Mouse (Mus musculus) left cerebral cortex, postnatal 36 days (tissue): ENCODE measurements at regions not wholly inside any gene's neighbourhood (a gene's known extent, or its start where the extent isn't known, plus 50 kb on each side); places are given as distances from the start of the nearest gene placed in this dataset.
A peak's percentile ranks its signal among the peaks of the same experiment; 100 is the strongest.

ENCODE experiments used
- DNase-seq, 2 experiments: peaks; one replicate each; pipeline ENCODE4 v3.0.0; 2021 to 2022; ENCODE audit warnings: low spot score in 2 of 2, mixed read lengths in 1 of 2
- intact Hi-C: fragments of 180-260 bp; cut with DNase I; formaldehyde crosslinking; loops from one replicate; pipeline ENCODE4 v1.15.1; 2025

GRCm38 (mm10) chr2:21129621-21130020, 75.5 kb downstream of the Enkur start:
- DNase-seq: no peak
- intact Hi-C loops: no loop called here

- no peak for DNase-seq
- intact Hi-C loops: no loop called here
Measured at GRCm38 (mm10) chr2:21126531-21126930, 78.6 kb downstream of the Enkur start.

GRCm38 (mm10) chr2:21122421-21122820, 82.7 kb downstream of the Enkur start:
- intact Hi-C loops: no loop called here
- no peak for DNase-seq

GRCm38 (mm10) chr2:21121663-21122062, 83.5 kb downstream of the Enkur start:
- intact Hi-C loops: no loop called here
- DNase-seq: no peak

GRCm38 (mm10) chr2:21116817-21117216, 88.3 kb downstream of the Enkur start:
- DNase-seq: no peak
- intact Hi-C loops: no loop called here

GRCm38 (mm10) chr2:21111527-21111926, 93.6 kb downstream of the Enkur start:
- intact Hi-C loops: no loop called here

GRCm38 (mm10) chr2:21100248-21100808, 104.8 kb downstream of the Enkur start:
- no peak for DNase-seq
- intact Hi-C loops: no loop called here

More at GRCm38 (mm10) chr2:21111527-21111926, 93.6 kb downstream of the Enkur start:
- DNase-seq: no peak

- peak; percentile 33 to 56 for DNase-seq
- intact Hi-C loops: loop anchor here (1.0 kb wide), 1 partner anchor 54 kb away; no protein-coding TSS in a partner anchor
Measured at GRCm38 (mm10) chr2:21091058-21091971, 113.8 kb downstream of the Enkur start.

- intact Hi-C loops: no loop called here
- no peak for DNase-seq
Measured at GRCm38 (mm10) chr2:21085517-21085916, 116.8 kb upstream of the Arhgap21 start.

GRCm38 (mm10) chr2:21067292-21067850, 98.7 kb upstream of the Arhgap21 start:
- DNase-seq: no peak
- intact Hi-C loops: no loop called here

GRCm38 (mm10) chr2:21060347-21060650, 91.6 kb upstream of the Arhgap21 start:
- intact Hi-C loops: no loop called here
- no peak for DNase-seq

GRCm38 (mm10) chr2:21059618-21060346, 91.1 kb upstream of the Arhgap21 start:
- intact Hi-C loops: no loop called here
- no peak for DNase-seq

- intact Hi-C loops: no loop called here
- no peak for DNase-seq
Measured at GRCm38 (mm10) chr2:21058940-21059339, 90.3 kb upstream of the Arhgap21 start.

- intact Hi-C loops: no loop called here
- no peak for DNase-seq
Measured at GRCm38 (mm10) chr2:21056450-21057210, 87.9 kb upstream of the Arhgap21 start.

- intact Hi-C loops: no loop called here
- no peak for DNase-seq
Measured at GRCm38 (mm10) chr2:21055416-21055815, 86.7 kb upstream of the Arhgap21 start.

GRCm38 (mm10) chr2:21054325-21055082, 85.8 kb upstream of the Arhgap21 start:
- DNase-seq: peak; percentile 21 to 42
- intact Hi-C loops: loop anchor here (1.0 kb wide), 1 partner anchor 133 kb away; no protein-coding TSS in a partner anchor

- intact Hi-C loops: loop anchor here (1.0 kb wide), 1 partner anchor 80 kb away; no protein-coding TSS in a partner anchor
- peak; percentile 42 to 45 for DNase-seq
Measured at GRCm38 (mm10) chr2:21053596-21053995, 84.9 kb upstream of the Arhgap21 start.

GRCm38 (mm10) chr2:21048996-21049395, 80.3 kb upstream of the Arhgap21 start:
- intact Hi-C loops: no loop called here

GRCm38 (mm10) chr2:21048226-21048625, 79.5 kb upstream of the Arhgap21 start:
- no peak for DNase-seq
- intact Hi-C loops: no loop called here

More at GRCm38 (mm10) chr2:21048996-21049395, 80.3 kb upstream of the Arhgap21 start:
- no peak for DNase-seq
